Mouse (Mus musculus): ENCODE measurements around the gene Ccdc148. TPM values are rescaled to one million over a fixed set of nuclear protein-coding genes. Genes with fewer than 3 reads are reported as not detected.

The Ccdc148 gene
- total RNA-seq, 2 experiments from 2014 or later: 11.9 to 12.4 TPM

DNA sequence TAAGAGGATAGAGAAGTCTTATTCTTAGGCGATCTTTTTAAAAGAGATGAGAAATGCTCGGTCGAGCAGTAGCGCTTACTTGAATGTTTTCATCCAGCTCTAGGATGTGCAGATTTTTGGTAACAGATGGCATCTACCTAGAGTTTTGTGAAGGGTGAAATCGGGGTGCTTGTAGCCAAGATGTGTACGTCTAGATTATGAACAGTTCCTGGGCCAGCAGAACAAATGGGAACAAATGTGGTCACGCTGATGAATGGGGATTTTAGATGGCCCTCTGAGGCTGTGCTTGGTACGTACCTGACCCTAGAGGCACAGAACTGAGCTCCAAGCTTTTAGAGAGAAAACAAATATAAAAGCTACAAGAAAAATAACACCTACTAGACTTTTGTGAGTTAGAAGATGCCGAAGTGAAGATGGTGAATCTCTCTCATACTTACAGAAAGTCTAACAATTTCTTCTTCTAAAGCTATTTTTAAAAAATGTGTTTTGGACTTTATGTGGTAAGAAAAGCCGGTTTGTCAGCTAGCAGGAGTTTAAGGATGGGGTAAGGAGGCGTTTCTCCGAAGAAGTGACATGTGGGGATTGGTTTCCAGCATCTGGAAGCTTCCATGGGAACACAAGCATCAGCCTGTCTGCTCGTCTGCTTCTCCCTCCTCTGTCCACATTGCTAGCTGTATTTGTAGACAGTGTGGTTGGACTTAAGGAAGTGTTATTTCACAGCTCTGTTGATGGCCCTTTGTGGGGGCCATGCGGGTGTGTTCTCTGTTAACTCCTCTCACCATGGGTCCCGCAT, 21.0 kb upstream of the Ccdc148 start:
- intact Hi-C loops (cut with DNase I): no loop called here
- peak in 1 of 2 experiments; percentile 75 for DNase-seq (ENCODE audit: low spot score in 2 of 2)

DNA sequence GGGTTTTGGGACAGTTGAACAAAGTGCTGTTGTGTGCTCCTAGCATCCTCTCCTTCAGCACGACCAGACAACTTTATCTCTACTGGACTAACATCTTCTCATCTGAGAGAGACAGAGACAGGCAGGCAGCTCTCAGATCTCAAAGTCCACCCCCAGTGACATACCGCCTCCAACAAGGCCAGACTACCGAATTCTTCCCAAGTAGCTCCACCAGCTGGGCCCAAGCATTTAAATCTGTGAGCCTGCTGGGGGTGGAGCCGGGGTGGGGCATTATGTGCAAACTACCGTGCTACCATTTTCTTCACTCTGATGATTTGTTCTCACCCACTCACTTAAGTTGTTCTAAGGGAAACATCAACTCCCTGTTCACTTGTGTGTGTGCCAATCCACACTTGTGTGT, 19.0 kb upstream of the Ccdc148 start:
- intact Hi-C loops (cut with DNase I): no loop called here
- no peak for DNase-seq (ENCODE audit: low spot score in 2 of 2)

DNA sequence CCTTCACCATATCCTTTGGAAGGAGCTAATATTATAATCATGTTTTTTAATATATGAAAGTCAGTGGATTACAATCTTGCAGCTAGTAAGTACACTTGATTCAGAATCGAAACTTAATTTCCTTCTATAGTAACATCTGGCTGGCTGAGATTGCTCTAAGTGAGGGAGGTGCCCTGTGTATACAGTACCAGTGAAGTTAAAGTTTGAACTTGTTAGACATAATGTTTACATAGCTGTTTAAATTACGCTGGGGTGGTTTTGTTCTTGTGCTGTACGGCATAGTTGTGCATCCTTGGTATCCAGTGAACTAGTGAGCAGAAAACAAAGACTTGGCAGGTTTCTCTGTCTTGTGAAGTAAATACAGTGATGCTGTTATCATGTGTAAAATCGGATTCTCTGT, 18.5 kb upstream of the Ccdc148 start:
- no peak for DNase-seq (ENCODE audit: low spot score in 2 of 2)
- intact Hi-C loops (cut with DNase I): no loop called here

DNA sequence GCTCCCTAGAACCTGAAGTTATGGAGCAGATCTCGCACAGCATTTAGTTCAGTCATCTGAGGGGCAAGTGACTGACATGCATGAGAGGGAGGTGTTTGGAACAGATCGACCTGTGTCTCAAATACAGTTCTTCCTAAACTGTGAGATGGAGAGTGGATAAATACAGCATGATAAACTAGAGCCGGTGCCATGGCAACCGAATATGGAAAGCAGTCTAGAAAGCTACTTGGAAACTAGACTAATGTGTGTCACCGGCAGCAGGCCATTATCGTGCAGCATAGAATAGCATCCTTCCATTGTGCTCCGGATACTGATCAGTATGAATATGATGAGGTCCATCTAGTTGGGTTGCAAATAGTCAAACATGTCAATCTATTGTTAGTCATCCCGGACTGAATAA, 17.7 kb upstream of the Ccdc148 start:
- DNase-seq (ENCODE audit: low spot score in 2 of 2): peak; percentile 64 to 80
- intact Hi-C loops (cut with DNase I): no loop called here

DNA sequence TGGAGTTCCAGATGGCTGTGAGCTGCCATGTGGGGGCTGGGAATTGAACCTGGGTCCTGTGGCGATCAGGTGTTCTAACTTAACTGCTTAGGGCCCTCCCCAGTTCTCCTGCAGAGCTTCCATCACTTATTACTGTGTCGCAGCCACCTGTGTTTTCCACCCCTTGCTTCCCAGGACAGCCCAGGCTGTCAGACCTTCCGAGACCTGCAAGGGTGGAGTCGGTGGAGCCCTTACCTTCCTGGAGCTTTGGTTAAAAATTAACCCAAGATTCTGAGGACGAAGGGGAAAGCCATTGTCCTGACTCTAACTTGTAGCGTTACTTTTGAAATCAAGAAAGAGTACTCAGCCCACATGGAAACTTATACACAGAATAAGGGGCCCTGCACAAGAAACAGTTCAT, 15.4 kb upstream of the Ccdc148 start:
- intact Hi-C loops (cut with DNase I): no loop called here
- peak in 1 of 2 experiments; percentile 0 for DNase-seq (ENCODE audit: low spot score in 2 of 2)

DNA sequence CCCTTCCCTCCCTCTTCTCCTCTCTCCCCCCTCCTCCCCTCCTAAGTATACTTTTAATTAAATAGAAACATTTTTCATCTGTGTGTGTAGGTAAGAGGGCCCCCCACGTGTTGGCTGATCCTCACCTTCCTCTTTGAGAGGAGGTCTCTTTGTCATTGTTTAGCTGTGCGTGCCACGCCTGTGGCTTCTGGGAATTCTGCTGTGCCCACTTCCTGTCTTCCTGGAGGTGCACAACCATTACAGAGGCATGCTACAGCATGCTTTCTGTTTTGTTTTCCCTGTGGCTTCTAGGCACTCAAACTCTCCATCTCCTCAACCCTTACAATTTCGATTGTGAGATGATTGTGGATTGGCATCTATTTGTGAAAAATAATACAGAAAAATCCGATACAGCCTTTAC, 11.1 kb upstream of the Ccdc148 start:
- DNase-seq (ENCODE audit: low spot score in 2 of 2): peak in 1 of 2 experiments; percentile 1
- intact Hi-C loops (cut with DNase I): no loop called here

DNA sequence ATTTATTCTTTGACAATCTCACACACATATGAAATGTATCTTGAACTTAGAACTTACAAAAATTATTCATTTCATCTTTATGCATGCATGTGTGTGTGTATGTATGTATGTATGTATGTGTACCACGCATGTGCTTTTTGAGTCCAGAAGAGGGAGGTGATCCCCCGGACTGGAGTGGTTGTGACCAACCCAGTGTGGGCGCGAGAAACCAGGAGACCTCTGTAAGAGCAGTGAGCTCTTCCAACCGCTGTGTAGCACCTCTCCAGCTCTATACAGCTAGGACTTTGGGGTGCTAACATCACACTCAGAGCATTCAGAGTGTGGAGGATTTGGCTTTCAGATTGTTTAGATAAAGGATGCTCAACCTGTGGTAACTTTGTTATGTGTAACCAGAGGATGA, 10.1 kb upstream of the Ccdc148 start:
- no peak for DNase-seq (ENCODE audit: low spot score in 2 of 2)
- intact Hi-C loops (cut with DNase I): no loop called here

DNA sequence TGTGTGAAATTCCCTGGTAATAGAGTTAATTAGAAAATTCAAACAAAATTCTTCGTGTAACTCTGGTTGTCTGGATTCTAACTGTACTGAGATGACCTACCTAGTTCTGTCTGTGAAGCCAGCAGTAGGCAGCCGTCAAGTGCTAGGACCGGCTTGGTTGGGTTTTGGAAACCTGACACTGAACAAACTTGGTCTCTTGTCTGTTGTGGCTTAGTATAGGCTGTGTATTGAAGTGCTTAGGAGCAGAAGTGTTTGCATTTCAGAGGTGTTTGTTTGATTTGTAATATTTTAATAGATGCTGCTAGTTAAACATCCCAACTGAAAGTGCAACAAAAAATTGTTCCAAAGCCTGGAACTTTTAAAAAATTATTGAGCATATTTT, 9.7 kb upstream of the Ccdc148 start:
- intact Hi-C loops (cut with DNase I): no loop called here
- DNase-seq (ENCODE audit: low spot score in 2 of 2): peak in 1 of 2 experiments; percentile 0

DNA sequence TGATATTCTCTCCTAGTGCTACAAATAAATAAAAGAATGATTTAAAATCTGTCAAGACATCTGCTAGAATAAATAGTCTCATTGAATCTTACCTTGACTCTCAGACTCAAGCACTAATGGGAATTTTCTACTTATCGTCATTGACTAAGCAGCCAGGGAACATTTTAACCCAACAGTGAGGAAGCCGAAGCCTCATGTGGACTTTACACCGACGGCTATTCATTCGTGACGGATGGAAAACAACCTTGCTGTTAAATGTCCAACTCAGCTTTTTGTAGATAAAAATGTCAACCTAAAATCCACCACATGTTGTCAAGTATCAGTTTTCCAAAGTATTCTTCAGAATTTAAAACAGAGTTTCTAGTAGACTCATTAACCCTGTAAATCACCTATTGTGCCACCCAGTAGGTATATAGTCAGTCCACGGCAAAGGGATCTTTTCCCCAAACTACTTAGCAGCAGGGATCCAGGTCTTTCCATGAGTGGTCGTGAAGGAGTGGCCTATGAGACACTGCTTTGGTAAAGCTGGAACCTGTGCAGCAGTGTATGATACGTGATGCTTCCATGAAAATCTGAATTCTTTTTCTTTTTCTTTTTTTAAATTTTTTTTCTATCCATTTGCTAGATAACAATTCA, 9.2 kb upstream of the Ccdc148 start:
- DNase-seq (ENCODE audit: low spot score in 2 of 2): no peak

DNA sequence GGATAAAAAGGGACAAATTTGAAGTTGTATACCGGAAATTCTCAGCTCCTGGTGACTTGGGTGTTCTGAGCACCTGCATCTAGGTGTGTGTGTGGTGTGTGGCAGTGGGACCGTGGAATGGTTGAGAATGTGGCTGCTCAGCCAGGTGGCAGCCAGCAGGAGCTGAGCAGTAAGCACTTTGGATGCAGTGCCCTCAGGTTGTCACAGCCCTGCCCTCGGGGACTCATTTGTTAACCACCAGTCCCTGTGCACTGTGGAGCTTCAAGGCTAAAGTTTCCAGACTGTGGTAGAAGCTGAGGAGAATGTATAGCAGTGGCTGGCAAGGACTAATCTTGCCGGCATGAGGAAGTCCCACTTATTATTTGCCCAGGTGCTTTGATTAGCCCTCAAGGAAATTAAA, 7.3 kb upstream of the Ccdc148 start:
- intact Hi-C loops (cut with DNase I): no loop called here

More for the DNA sequence above, 9.2 kb upstream of the Ccdc148 start:
- intact Hi-C loops (cut with DNase I): no loop called here

DNA sequence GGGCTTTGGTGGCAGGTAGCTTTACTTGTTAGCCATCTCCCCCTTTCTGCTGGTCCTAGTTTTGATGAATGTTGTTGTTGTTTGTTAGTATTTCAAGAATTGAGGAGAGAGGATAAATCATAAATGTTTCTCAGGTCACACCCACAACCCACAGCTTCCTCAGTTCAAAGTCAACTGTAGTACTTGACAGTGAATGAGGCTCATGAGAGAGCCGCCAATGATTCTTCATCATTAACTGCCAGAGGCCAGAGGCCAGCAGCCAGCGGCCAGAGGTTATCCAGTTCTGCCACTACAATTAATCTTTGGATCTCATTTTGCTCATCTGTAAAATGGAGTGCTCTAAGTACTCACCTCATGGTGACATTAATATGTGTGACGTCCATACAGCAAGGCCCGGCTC, 6.5 kb upstream of the Ccdc148 start:
- intact Hi-C loops (cut with DNase I): no loop called here
- no peak for DNase-seq (ENCODE audit: low spot score in 2 of 2)

More for the DNA sequence above, 7.3 kb upstream of the Ccdc148 start:
- DNase-seq (ENCODE audit: low spot score in 2 of 2): no peak

DNA sequence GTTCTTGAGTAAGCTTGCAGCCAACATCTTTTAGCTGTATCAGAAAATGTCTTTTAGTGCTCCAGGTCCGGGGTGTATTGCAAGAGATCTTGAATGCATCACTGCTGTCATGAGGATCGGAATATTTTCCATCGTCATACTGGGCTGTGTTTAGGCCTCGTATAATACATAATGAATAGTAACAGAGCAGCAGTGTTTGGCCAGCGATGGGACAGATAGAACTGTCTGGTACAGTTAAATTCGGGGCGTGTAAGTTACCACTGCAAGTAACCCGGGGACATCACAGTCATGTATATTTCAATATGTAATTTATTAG, 1.8 kb upstream of the Ccdc148 start:
- DNase-seq (ENCODE audit: low spot score in 2 of 2): peak in 1 of 2 experiments; percentile 46
- intact Hi-C loops (cut with DNase I): loop anchor here (5.0 kb wide), 5 partner anchors 125 to 425 kb away; no protein-coding TSS in a partner anchor

DNA sequence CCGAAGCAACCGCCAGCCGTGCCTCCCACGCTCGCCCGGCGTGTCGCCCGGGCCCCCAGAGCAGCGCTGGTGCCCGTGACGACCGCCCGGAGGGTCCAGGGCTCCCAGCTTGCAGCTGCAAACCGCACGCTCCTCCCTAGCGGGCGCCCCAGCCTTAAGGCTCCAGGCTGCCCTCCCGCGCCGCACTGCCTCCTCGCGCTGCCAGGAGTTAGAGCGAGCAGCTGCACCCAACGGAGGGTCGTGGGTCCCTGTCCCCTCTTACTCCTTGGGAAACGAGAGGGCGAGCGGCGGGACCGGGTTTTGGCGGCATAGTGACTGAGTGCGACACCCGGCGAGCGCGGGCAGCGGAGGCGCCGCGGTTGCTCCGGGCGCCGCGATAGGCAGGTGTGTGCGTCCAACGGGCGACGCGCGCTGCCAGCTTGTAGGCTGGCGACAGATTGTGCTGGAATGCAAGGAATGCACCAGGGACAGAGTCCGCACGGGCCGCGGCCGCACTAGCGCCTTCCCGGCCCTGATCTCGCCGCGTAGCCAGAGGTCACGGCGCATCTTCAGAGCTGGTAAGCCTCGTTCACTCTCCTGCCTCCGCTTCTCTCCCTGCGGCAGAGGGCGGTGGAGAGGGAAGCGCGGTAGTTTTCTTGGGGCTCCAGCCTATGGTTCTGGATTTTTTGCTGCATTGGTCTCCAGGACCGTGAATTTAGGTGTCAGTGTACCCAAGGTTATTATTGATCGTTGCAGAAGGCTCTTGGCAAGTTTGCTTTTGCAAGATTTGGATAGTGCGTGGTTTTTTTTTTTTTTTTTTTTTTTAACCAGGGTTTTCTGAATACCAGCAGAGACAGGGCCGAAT, 1.2 kb upstream of the Ccdc148 start:
- peak; percentile 80 to 84 for DNase-seq (ENCODE audit: low spot score in 2 of 2)
- intact Hi-C loops (cut with DNase I): loop anchor here (5.0 kb wide), 5 partner anchors 126 to 424 kb away; no protein-coding TSS in a partner anchor

DNA sequence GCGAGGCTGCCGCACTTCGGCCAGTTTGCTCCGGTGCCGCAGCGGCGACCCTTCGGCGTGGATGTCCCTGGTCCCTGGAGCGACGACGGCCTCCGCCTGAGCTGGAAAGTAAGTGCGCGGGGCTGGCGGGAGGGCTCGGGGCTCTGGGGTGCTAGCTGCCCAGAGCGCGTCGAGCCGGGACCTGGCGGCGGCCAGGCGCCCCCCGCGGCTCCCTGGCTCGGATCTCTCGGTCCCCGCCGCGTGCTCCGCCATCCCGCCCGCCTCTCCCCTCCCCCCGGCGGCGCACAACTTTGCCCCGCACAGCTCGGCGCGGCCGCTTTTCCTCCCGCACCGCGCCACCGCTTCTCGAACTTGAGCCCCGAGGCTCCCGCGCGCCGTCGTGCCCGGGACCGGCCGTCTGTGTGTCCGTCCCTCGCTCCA, 548 bp upstream of the Ccdc148 start:
- intact Hi-C loops (cut with DNase I): loop anchor here (5.0 kb wide), 5 partner anchors 126 to 424 kb away; no protein-coding TSS in a partner anchor
- DNase-seq (ENCODE audit: low spot score in 2 of 2): no peak

DNA sequence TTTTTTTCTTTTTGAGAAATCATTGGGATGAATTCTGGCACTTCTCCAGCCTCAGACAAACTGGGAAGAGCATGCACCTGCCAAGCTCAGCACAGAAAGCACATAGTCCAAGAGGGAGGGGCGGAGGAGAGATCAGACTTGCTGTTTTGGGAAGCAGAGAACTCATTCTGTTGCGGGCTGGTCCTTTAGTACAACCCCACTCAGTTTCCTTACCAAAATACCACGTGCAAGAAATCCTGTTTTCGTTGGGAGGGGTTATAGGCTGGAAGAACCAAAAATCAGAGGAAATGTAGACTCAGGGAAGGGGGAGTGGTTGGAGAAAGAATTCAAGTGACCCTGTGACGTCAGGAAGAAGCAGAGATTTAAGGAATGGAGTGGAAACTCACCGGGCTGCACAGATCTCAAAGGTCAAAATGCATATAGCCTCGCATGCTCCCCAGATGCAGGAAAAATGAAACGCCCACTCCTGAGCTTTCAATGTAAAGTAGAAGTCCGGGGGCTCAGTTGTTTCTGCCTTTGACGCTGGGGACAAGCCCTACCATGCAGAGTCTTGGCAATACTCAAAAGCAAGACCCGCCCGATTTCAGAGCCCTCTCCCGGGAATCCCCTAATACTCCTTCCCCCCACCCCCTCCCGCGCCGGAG, 400 bp downstream of the Ccdc148 start:
- peak in 1 of 2 experiments; percentile 52 for DNase-seq (ENCODE audit: low spot score in 2 of 2)
- intact Hi-C loops (cut with DNase I): loop anchor here (5.0 kb wide), 5 partner anchors 127 to 423 kb away; no protein-coding TSS in a partner anchor

DNA sequence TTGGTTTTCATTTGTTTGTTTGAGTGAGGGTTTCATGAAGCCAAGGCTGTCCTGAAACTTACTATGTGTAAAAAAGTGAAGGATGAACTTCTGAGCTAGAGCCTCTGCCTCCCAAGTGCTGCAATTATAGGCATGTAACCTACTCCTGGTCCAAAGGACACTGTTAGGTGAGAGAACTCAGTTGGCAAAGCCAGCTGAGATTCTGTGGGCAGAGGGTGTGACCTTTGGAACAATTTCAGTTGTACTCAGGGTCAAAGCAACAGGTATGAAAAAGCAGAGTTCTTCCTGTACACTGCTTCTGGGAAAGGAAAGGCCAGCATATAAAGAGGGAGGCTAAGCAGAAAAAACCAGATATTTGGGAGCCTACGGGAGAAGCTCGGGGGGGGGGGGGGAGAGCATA, 2.4 kb downstream of the Ccdc148 start:
- DNase-seq (ENCODE audit: low spot score in 2 of 2): no peak
- intact Hi-C loops (cut with DNase I): no loop called here

DNA sequence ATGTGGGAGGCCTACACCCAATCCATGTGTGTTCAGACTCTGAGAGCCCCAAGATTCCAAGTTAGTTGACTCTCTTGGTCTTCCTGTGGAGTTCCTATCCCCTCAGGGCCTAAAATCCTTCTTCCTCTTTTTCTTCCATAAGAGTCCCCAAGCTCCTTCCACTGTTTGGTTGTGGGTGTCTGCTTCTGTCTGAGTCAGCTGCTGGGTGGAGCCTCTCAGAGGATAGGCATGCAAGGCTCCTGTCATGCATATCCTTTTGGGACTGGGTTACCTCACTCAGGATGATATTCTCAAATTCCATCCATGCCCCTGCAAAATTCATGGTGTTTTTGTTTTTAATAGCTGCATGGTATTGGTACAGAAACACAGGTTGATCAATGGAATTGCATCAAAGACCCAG, 5.1 kb downstream of the Ccdc148 start:
- intact Hi-C loops (cut with DNase I): no loop called here
- no peak for DNase-seq (ENCODE audit: low spot score in 2 of 2)

DNA sequence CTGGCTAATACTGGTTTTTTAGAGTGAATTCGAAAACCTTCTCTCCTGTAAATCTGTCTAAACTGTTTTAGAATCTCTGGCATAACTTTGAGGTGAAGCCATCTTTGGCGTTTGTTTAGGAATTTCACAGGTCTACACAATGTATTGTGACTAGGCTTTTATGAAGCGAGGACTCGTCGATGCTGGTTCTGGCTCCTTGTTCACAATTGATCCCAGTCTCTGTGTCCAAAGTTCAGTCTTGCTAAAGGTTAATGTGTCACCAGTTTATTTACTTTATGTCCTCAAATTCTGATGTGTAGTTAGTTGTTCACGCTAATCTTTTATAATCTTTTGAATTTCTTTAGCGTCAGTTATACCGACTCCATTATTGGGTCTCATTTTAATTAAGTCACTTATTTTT, 29.4 kb downstream of the Ccdc148 start:
- intact Hi-C loops (cut with DNase I): no loop called here
- DNase-seq (ENCODE audit: low spot score in 2 of 2): no peak

DNA sequence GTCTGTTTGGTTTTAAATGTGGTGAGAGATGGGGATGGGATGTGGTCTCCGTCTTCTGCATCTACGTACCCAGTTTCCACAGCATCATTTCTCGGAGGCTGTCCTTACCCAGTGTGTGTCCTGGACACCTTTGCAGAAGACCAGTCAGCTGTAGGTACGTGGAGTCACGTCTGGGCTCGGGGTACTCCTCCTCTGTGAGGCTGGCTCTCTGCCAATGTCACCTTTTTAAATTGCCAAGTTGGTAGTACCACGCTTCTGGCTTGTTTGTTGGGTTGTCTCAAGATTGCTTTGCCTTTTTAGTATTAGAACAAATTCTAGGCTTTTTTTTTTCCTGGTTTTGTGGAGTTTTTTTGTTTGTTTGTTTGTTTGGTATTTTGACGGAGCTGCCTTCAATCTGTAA, 30.7 kb downstream of the Ccdc148 start:
- intact Hi-C loops (cut with DNase I): no loop called here
- DNase-seq (ENCODE audit: low spot score in 2 of 2): no peak

DNA sequence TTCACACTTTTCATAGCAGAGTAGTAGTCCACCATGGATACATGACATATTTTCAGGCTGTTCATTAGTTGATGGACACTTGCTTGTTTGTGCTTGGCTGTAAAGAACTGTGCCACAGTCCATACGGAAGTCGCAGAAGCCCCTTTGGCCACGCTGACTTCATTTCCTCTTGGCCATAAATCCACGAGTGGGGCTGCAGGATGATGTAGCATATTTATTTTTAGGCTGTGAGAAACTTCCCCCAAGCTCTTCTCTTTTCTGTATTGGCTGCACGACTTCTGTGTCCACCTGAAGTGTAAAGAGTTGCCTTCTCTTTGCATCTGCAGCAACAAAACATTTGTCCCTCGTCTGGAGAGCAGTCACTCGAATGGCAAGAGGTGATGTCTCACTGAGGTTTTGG, 31.5 kb downstream of the Ccdc148 start:
- no peak for DNase-seq (ENCODE audit: low spot score in 2 of 2)
- intact Hi-C loops (cut with DNase I): no loop called here
